Mouse (Mus musculus): ENCODE results near the gene Wnk4. TPM values are rescaled to one million over a fixed set of nuclear protein-coding genes. Genes with fewer than 3 reads are reported as not detected.

Gene Wnk4
- total and polyA plus RNA-seq, 2 experiments from 2014 or later = 1.5 to 6.5 TPM

DNA sequence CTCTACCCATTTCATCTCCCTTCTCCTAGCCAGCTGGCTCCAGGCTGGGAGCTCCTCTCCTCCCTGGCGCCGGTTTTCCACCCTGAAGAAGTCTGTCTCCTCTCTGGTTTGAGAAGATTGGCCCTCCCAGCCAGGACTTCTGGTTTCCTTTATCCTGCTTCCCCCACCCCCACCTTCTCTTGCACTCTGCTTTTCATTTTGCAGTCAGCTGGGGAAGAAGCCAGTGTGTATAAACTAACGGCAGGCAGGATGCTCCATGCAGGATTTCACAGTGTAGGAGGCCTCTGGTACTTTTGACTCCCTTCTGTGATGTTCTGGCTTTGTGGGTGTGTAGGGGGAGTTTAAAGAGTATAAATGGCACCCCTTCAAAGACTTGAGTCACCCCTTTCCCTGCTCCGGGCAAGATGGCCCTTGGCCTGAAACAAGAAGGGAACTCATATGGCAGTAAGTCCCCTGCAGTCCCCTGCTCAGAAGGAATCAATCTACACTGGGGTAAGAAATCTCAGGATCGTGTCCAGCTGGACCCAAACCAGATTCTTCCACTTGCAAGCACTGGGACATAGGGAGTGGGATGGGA lies 22.2 kb upstream of the Wnk4 start:
- Histone ChIP-seq H3K9ac (replicated peaks; ENCODE audit: low read length) (0 out of 2 replicates have a peak overlapping the region, but pooled peaks have one; percentile 13), H3K27ac (peak overlapping the region; percentile 59), H3K27me3 (ENCODE audit: insufficient read depth, low read length) (no peaks in the 10 kb centered on the region), H3K4me2 (ENCODE audit: low read depth, low read length) (no peak overlapping the region), H3K4me3 (ENCODE audit: low read length) (no peak overlapping the region), H3K36me3 (ENCODE audit: insufficient read depth, low read length) (no peaks in the 10 kb centered on the region), H3K9me3 (ENCODE audit: low read length) (no peaks in the 10 kb centered on the region), H3K4me1 (ENCODE audit: insufficient read depth, low read length) (no peaks in the 10 kb centered on the region)
- ATAC-seq (peak; percentile 49; the same call in 1 of the 2 replicates), DNase-seq (ENCODE audit: low spot score) (peak; percentile 53)
- no peak for TF ChIP-seq CTCF (IDR thresholded peaks at IDR 0.05; ENCODE audit: low read depth)
- 35% methylated on average over 5 of the region's 5 CpGs for WGBS

DNA sequence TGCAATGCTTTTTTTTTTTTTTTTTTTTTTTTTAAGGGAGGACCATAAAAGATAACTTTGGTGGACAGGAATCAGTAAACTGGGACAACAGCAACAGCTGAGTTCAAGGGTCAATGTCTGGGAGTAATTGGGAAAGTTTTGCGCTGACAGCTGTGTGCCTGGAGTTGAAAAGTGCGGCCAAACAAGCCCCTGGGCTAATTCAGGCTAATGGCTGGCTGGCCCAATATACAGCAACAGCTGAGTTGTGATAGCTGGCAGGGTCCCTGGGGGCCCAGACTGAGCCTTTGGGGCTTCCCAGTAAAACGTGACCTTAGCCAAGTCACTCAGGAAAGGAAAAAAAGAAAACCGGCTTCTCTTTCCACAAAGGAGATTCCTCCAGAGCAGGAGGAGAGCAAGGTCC lies 15.3 kb upstream of the Wnk4 start:
- no peak for DNase-seq (ENCODE audit: low spot score)
- Histone ChIP-seq H3K27ac (no peak overlapping the region), H3K4me3 (ENCODE audit: low read length) (no peak overlapping the region), H3K9me3 (ENCODE audit: low read length) (no peaks in the 10 kb centered on the region), H3K4me1 (ENCODE audit: insufficient read depth, low read length) (0 out of 2 replicates have a peak, but pooled peaks cover 4% of the 10 kb centered on the region), H3K4me2 (ENCODE audit: low read depth, low read length) (no peak overlapping the region), H3K9ac (replicated peaks; ENCODE audit: low read length) (no peak overlapping the region), H3K36me3 (ENCODE audit: insufficient read depth, low read length) (no peaks in the 10 kb centered on the region), H3K27me3 (ENCODE audit: insufficient read depth, low read length) (no peaks in the 10 kb centered on the region)
- 48% methylated on average over 4 of the region's 4 CpGs for WGBS
- no peak for TF ChIP-seq CTCF (IDR thresholded peaks at IDR 0.05; ENCODE audit: low read depth)
- no peak for ATAC-seq

DNA sequence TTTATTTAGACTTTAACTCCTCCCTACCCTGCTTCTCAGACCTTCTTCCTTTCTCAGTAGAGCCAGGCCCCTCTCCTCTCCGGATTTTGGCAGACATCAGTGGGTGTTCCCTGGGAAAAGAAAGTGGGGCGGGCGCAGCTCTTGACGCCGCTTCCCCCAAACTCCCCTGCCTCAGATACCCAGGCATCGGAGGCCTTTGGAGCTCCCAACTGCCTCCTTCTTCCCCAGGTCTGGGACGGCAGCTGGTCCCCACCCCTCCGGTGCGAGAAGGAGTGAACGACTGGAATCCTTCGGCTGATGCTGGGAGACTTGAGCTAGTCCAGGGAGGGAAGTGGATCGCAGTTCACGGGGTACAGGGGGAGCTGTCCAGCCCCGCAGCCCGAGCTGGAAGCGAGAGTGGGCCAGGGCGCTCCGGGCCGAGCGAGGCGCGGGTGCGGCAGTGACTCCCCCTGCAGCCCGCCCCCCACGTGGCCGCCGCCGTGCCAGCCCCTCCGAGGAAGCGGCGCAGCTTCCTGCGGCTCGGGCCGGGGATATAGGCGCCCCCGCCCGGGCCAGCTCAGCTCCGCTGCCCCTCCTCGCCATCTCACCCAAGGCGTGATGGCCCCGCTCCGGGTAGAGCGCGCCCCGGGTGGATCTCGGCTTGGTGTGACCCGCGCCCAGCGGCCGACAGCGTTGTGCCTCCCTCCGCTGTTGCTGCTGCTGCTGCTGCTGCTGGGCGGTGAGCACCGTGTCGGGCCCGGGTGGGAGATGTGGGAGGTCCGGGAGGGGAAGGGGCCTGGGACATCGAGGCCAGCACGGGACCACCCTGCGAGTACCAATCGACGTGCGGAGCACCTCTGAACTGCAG lies 14.3 kb upstream of the Wnk4 start, which contains the start of gene Ramp2:
Gene Ramp2 (plus strand): TSS at position 174 of the 847 bp plus-strand sequence.
- WGBS = 2% methylated on average over 49 of the region's 63 CpGs
- peak within 1 kb of the TSS; percentile 67 for H3K9ac ChIP-seq (replicated peaks; ENCODE audit: low read length)
- H3K27me3 ChIP-seq (ENCODE audit: insufficient read depth, low read length) = no peaks in the 10 kb centered on the region
- H3K4me3 ChIP-seq (ENCODE audit: low read length) = peak within 1 kb of the TSS; percentile 66
- 0 out of 2 replicates have a peak, but pooled peaks cover 4% of the 10 kb centered on the region for H3K4me1 ChIP-seq (ENCODE audit: insufficient read depth, low read length)
- H3K4me2 ChIP-seq (ENCODE audit: low read depth, low read length) = peak within 1 kb of the TSS; percentile 95
- no peaks in the 10 kb centered on the region for H3K9me3 ChIP-seq (ENCODE audit: low read length)
- peak within 1 kb of the TSS; percentile 64 for H3K27ac ChIP-seq
- H3K36me3 ChIP-seq (ENCODE audit: insufficient read depth, low read length) = no peaks in the 10 kb centered on the region
- DNase-seq (ENCODE audit: low spot score) (peak; percentile 48), ATAC-seq (peak; percentile 87)
- TF ChIP-seq CTCF (IDR thresholded peaks at IDR 0.05; ENCODE audit: low read depth) = 0 out of 2 replicates have a peak, but pooled peaks have one; percentile 1

DNA sequence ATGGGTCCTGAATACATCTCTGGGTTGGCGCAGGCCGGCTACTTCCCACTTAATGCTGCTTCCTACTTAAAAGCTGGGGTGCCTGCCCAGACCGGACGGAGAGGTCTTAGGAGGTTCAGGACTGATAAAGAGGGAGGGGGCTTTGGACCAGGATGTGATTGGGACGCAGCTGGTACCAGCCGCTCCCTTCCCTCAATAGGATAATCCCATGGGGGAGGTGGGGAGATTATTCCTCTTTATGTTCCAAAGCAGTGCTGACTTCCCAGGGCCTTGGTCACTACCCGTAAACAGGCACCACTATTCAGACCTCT lies 13.7 kb upstream of the Wnk4 start:
- peak overlapping the region; percentile 66 for H3K4me3 ChIP-seq (ENCODE audit: low read length)
- H3K27ac ChIP-seq = peak overlapping the region; percentile 64
- no peaks in the 10 kb centered on the region for H3K36me3 ChIP-seq (ENCODE audit: insufficient read depth, low read length)
- ATAC-seq (no peak; the same call in 1 of the 2 replicates), DNase-seq (ENCODE audit: low spot score) (no peak)
- H3K9ac ChIP-seq (replicated peaks; ENCODE audit: low read length) = peak overlapping the region; percentile 67
- H3K27me3 ChIP-seq (ENCODE audit: insufficient read depth, low read length) = no peaks in the 10 kb centered on the region
- no peaks in the 10 kb centered on the region for H3K9me3 ChIP-seq (ENCODE audit: low read length)
- H3K4me1 ChIP-seq (ENCODE audit: insufficient read depth, low read length) = 0 out of 2 replicates have a peak, but pooled peaks cover 4% of the 10 kb centered on the region
- 4% methylated on average over 7 of the region's 7 CpGs for WGBS
- TF ChIP-seq CTCF (IDR thresholded peaks at IDR 0.05; ENCODE audit: low read depth) = no peak
- peak overlapping the region; percentile 95 for H3K4me2 ChIP-seq (ENCODE audit: low read depth, low read length)

DNA sequence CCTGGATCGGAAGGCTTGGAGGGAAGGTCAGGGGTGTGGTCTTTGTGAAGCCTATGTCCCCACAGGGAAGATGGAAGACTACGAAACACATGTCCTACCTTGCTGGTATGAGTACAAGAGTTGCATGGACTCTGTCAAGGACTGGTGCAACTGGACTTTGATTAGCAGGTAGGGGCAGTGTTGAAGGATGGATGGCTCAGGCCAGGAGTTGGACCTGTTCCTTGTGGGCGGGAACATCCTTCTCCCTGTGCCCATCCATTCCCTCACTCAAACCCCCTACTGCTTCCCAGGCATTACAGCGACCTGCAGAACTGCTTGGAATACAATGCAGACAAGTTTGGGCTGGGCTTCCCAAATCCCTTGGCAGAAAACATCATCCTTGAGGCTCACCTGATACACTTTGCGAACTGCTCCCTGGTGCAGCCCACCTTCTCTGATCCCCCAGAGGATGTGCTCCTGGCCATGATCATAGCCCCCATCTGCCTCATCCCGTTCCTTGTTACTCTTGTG lies 12.8 kb upstream of the Wnk4 start:
- Histone ChIP-seq H3K9me3 (ENCODE audit: low read length) (no peaks in the 10 kb centered on the region), H3K36me3 (ENCODE audit: insufficient read depth, low read length) (no peaks in the 10 kb centered on the region), H3K27me3 (ENCODE audit: insufficient read depth, low read length) (no peaks in the 10 kb centered on the region), H3K4me2 (ENCODE audit: low read depth, low read length) (peak overlapping the region; percentile 95), H3K4me3 (ENCODE audit: low read length) (peak overlapping the region; percentile 66; the same call in 1 of the 2 replicates), H3K9ac (replicated peaks; ENCODE audit: low read length) (no peak overlapping the region), H3K4me1 (ENCODE audit: insufficient read depth, low read length) (0 out of 2 replicates have a peak, but pooled peaks cover 4% of the 10 kb centered on the region), H3K27ac (peak overlapping the region; percentile 37; the same call in 1 of the 2 replicates)
- 83% methylated on average over 6 of the region's 6 CpGs for WGBS
- ATAC-seq = no peak
- no peak for DNase-seq (ENCODE audit: low spot score)
- TF ChIP-seq CTCF (IDR thresholded peaks at IDR 0.05; ENCODE audit: low read depth) = no peak

DNA sequence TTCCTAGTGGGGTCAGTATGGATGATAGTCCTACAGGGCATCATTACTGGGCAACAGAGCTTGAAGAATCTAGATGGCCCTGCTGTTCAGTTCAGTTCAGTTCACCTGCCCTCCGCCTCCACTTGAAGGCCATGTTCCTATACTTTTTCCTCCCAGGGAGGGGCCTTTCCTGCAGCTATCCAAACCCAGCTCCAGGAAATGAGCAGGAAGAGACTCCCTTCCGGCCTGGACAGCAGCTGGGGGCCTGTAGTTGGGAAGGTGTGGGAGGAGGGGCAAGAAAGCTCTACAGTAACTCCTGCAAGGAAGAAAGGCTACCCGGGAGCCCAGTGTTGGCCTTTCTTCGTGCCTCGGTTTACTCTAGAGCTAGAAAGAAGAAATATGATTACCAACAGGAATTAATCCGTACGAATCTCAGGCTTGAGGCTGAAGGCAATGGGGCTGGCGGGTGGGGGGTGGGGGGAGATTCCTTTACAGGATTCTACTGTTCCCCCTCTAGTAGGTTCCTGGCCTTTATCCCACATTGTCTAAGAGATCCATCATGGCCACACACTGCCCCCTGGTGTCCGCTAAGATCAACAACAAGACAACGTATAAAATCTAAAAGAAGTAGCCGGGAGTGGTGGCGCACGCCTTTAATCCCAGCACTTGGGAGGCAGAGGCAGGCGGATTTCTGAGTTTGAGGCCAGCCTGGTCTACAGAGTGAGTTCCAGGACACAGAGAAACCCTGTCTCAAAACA lies 11.9 kb upstream of the Wnk4 start:
- peak; percentile 81 for DNase-seq (ENCODE audit: low spot score)
- H3K36me3 ChIP-seq (ENCODE audit: insufficient read depth, low read length) = no peaks in the 10 kb centered on the region

More for the DNA sequence above, 11.9 kb upstream of the Wnk4 start:
- peak overlapping the region; percentile 41; the same call in 1 of the 2 replicates for H3K27ac ChIP-seq
- no peak overlapping the region for H3K4me3 ChIP-seq (ENCODE audit: low read length)
- H3K9me3 ChIP-seq (ENCODE audit: low read length) = no peaks in the 10 kb centered on the region
- TF ChIP-seq CTCF (IDR thresholded peaks at IDR 0.05; ENCODE audit: low read depth) = peak; percentile 67
- no peak overlapping the region for H3K9ac ChIP-seq (replicated peaks; ENCODE audit: low read length)
- ATAC-seq = no peak
- 0 out of 2 replicates have a peak overlapping the region, but pooled peaks have one; percentile 4 for H3K4me2 ChIP-seq (ENCODE audit: low read depth, low read length)
- 31% methylated on average over 14 of the region's 14 CpGs for WGBS
- peaks cover 8% of the 10 kb centered on the region for H3K4me1 ChIP-seq (ENCODE audit: insufficient read depth, low read length)
- H3K27me3 ChIP-seq (ENCODE audit: insufficient read depth, low read length) = no peaks in the 10 kb centered on the region
